Mouse (Mus musculus): Measurements from ENCODE around the gene Siah1a. TPM values are rescaled to one million over a fixed set of nuclear protein-coding genes. Genes with fewer than 3 reads are reported as not detected.

Siah1a gene
- polyA plus RNA-seq, 1 experiment, result 35.7 TPM

DNA sequence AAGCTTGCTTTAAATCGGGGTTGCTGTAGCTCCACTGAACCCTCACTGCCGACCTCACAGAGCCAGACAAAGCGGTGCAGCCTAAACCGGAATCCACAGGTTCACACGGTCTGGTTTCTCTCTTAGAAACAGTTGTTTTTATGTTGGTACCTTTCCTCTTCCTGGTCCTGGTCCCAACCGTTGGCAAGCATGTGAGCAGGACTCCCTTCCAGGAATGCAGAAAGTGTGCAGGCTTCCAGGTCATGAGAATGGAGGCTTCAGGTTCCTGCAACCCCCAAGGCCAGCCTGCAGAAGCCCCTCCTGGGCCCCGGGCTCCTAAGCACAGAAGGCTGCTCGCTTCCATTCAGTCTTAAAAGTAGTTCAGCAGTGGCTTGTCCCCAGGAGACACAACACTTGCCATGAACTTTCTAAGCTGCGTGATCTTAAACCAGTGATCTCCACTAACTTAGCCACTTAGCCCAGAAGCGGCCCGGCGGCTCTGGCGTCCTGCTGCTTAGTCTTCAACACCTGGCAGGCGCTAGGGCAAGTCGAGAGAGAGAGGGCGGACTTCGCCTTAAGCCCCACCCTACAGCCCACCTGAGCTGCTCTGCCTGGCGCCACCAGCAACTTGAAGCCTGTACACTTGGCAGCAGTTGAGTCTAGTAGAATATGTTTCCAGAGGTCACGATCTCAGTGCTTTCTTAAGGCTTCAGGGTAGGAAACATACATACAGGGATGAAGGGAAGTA, 17.3 kb downstream of the Siah1a start:
- TF ChIP-seq CTCF (IDR thresholded peaks at IDR 0.05; ENCODE audit: borderline replicate concordance, control insufficient read depth, extremely low read depth, insufficient read depth, low read length, poor library complexity) (no peak), POLR2A (IDR thresholded peaks at IDR 0.05; ENCODE audit: control insufficient read depth, extremely low read depth, insufficient read depth, low read length, poor library complexity) (no peak)
- no peak overlapping the region for H3K4me3 ChIP-seq (ENCODE audit: control insufficient read depth, insufficient read depth, low read length)
- 84% methylated on average over 19 of the region's 19 CpGs for WGBS
- no peaks in the 10 kb centered on the region for H3K27me3 ChIP-seq (ENCODE audit: control insufficient read depth, insufficient read depth, low read length)
- peaks cover 4% of the 10 kb centered on the region for H3K4me1 ChIP-seq (replicated peaks; ENCODE audit: control insufficient read depth, insufficient read depth, low read length)
- peak overlapping the region; percentile 21; the same call in 1 of the 2 replicates for H3K27ac ChIP-seq (ENCODE audit: control insufficient read depth, insufficient read depth, low read length)
- no peak for DNase-seq
- no peaks in the 10 kb centered on the region; the same call in 1 of the 2 replicates for H3K36me3 ChIP-seq (ENCODE audit: control insufficient read depth, insufficient read depth, low read length)

- 80% methylated on average over 6 of the region's 6 CpGs for WGBS
Observed at GRCm38 (mm10) chr8:86726959-86727358, 18.8 kb downstream of the Siah1a start.

DNA sequence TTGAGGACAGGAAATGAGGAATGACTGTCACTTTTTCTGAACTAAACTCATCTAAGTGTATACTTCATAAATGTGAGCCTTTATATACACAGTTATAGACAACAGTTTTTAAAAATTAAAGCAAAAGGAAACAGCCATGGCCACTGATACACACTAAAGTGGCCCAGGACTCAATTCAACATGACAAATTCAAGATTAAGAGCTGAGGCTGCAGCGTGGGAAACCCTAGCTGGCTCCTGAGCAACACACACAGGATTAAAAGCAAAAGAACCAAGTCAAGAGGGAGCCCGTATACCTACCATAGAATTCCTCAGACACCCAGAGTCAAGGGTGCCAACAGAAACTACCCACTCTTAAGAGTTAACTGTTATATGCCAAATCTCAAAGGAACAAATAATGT, 24.2 kb downstream of the Siah1a start:
- no peak for DNase-seq
- Histone ChIP-seq H3K36me3 (ENCODE audit: control insufficient read depth, insufficient read depth, low read length) (peaks cover 11% of the 10 kb centered on the region), H3K4me1 (replicated peaks; ENCODE audit: control insufficient read depth, insufficient read depth, low read length) (peaks cover 11% of the 10 kb centered on the region), H3K27me3 (ENCODE audit: control insufficient read depth, insufficient read depth, low read length) (no peaks in the 10 kb centered on the region), H3K27ac (ENCODE audit: control insufficient read depth, insufficient read depth, low read length) (no peak overlapping the region), H3K4me3 (ENCODE audit: control insufficient read depth, insufficient read depth, low read length) (no peak overlapping the region)
- no peak for TF ChIP-seq CTCF (IDR thresholded peaks at IDR 0.05; ENCODE audit: borderline replicate concordance, control insufficient read depth, extremely low read depth, insufficient read depth, low read length, poor library complexity)
- no peak for TF ChIP-seq POLR2A (IDR thresholded peaks at IDR 0.05; ENCODE audit: control insufficient read depth, extremely low read depth, insufficient read depth, low read length, poor library complexity)
- 89% methylated on average over 2 of the region's 2 CpGs for WGBS

More at GRCm38 (mm10) chr8:86726959-86727358, 18.8 kb downstream of the Siah1a start:
- H3K27ac ChIP-seq (ENCODE audit: control insufficient read depth, insufficient read depth, low read length), result peak overlapping the region; percentile 27; the same call in 1 of the 2 replicates
- H3K36me3 ChIP-seq (ENCODE audit: control insufficient read depth, insufficient read depth, low read length), result no peaks in the 10 kb centered on the region; the same call in 1 of the 2 replicates
- TF ChIP-seq CTCF (IDR thresholded peaks at IDR 0.05; ENCODE audit: borderline replicate concordance, control insufficient read depth, extremely low read depth, insufficient read depth, low read length, poor library complexity), result no peak
- TF ChIP-seq POLR2A (IDR thresholded peaks at IDR 0.05; ENCODE audit: control insufficient read depth, extremely low read depth, insufficient read depth, low read length, poor library complexity), result no peak
- H3K4me3 ChIP-seq (ENCODE audit: control insufficient read depth, insufficient read depth, low read length), result no peak overlapping the region
- DNase-seq, result no peak
- H3K4me1 ChIP-seq (replicated peaks; ENCODE audit: control insufficient read depth, insufficient read depth, low read length), result peaks cover 4% of the 10 kb centered on the region
- no peaks in the 10 kb centered on the region for H3K27me3 ChIP-seq (ENCODE audit: control insufficient read depth, insufficient read depth, low read length)

- DNase-seq, result no peak
- WGBS, result 87% methylated on average over 6 of the region's 6 CpGs
- peak overlapping the region; percentile 62; the same call in 1 of the 2 replicates for H3K27ac ChIP-seq (ENCODE audit: control insufficient read depth, insufficient read depth, low read length)
Observed at GRCm38 (mm10) chr8:86720756-86721459, 24.8 kb downstream of the Siah1a start.

GRCm38 (mm10) chr8:86719368-86719767, 26.4 kb downstream of the Siah1a start:
- peaks cover 16% of the 10 kb centered on the region for H3K36me3 ChIP-seq (ENCODE audit: control insufficient read depth, insufficient read depth, low read length)
- DNase-seq, result no peak
- no peak overlapping the region for H3K4me3 ChIP-seq (ENCODE audit: control insufficient read depth, insufficient read depth, low read length)
- TF ChIP-seq CTCF (IDR thresholded peaks at IDR 0.05; ENCODE audit: borderline replicate concordance, control insufficient read depth, extremely low read depth, insufficient read depth, low read length, poor library complexity), result no peak
- TF ChIP-seq POLR2A (IDR thresholded peaks at IDR 0.05; ENCODE audit: control insufficient read depth, extremely low read depth, insufficient read depth, low read length, poor library complexity), result no peak
- 22% methylated on average over 1 of the region's 1 CpGs for WGBS
- no peak overlapping the region for H3K27ac ChIP-seq (ENCODE audit: control insufficient read depth, insufficient read depth, low read length)
- H3K4me1 ChIP-seq (replicated peaks; ENCODE audit: control insufficient read depth, insufficient read depth, low read length), result peaks cover 11% of the 10 kb centered on the region
- no peaks in the 10 kb centered on the region for H3K27me3 ChIP-seq (ENCODE audit: control insufficient read depth, insufficient read depth, low read length)

More at GRCm38 (mm10) chr8:86720756-86721459, 24.8 kb downstream of the Siah1a start:
- Histone ChIP-seq H3K27me3 (ENCODE audit: control insufficient read depth, insufficient read depth, low read length) (no peaks in the 10 kb centered on the region), H3K4me1 (replicated peaks; ENCODE audit: control insufficient read depth, insufficient read depth, low read length) (peaks cover 11% of the 10 kb centered on the region), H3K4me3 (ENCODE audit: control insufficient read depth, insufficient read depth, low read length) (no peak overlapping the region), H3K36me3 (ENCODE audit: control insufficient read depth, insufficient read depth, low read length) (peaks cover 15% of the 10 kb centered on the region)
- TF ChIP-seq POLR2A (IDR thresholded peaks at IDR 0.05; ENCODE audit: control insufficient read depth, extremely low read depth, insufficient read depth, low read length, poor library complexity), result no peak
- no peak for TF ChIP-seq CTCF (IDR thresholded peaks at IDR 0.05; ENCODE audit: borderline replicate concordance, control insufficient read depth, extremely low read depth, insufficient read depth, low read length, poor library complexity)

DNA sequence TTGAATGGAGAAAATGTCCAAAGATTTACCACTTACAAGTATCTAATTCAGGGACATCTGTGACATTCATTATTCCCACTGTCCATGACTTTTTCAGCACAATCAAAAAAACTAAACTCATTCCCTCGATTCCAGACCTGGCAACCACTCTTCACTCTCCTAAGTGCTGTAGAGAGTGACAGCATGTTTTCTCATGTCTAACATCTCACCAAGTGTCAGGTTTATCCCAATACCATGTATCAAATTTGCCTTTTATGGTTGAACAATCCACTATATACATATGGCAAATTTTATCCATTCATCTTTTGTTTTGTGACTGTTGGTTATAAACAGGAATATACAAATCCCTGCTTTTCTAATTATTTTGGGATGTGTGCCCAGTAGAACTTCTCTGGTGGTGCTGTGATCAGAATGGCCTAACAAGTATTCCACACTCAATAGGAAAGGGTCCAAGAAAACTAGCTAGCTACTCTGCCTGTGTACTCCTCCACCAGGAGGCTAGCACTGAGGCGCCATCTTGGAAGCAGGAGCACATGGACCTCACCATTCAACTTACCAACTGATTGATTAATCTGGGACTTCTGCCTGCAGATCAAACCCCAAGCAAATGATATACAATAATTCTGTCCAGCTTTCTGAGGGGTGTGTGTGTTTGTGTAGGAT, 27.3 kb downstream of the Siah1a start:
- no peaks in the 10 kb centered on the region for H3K27me3 ChIP-seq (ENCODE audit: control insufficient read depth, insufficient read depth, low read length)
- peaks cover 11% of the 10 kb centered on the region for H3K4me1 ChIP-seq (replicated peaks; ENCODE audit: control insufficient read depth, insufficient read depth, low read length)
- peaks cover 22% of the 10 kb centered on the region for H3K36me3 ChIP-seq (ENCODE audit: control insufficient read depth, insufficient read depth, low read length)
- DNase-seq, result no peak
- no peak overlapping the region for H3K27ac ChIP-seq (ENCODE audit: control insufficient read depth, insufficient read depth, low read length)
- TF ChIP-seq POLR2A (IDR thresholded peaks at IDR 0.05; ENCODE audit: control insufficient read depth, extremely low read depth, insufficient read depth, low read length, poor library complexity) (no peak), CTCF (IDR thresholded peaks at IDR 0.05; ENCODE audit: borderline replicate concordance, control insufficient read depth, extremely low read depth, insufficient read depth, low read length, poor library complexity) (no peak)
- 96% methylated on average over 2 of the region's 2 CpGs for WGBS
- H3K4me3 ChIP-seq (ENCODE audit: control insufficient read depth, insufficient read depth, low read length), result no peak overlapping the region
